Mouse (Mus musculus): ENCODE data around the gene Ugt1a6b. TPM values are rescaled to one million over a fixed set of nuclear protein-coding genes. Genes with fewer than 3 reads are reported as not detected.
"Not testable (repeated sequence)": the region's sequence is repeated elsewhere in the genome, so short reads cannot be mapped to it uniquely, and the experiment has no call there.

Gene Ugt1a6b
- polyA plus RNA-seq, 1 experiment from 2014 or later: not detected

DNA sequence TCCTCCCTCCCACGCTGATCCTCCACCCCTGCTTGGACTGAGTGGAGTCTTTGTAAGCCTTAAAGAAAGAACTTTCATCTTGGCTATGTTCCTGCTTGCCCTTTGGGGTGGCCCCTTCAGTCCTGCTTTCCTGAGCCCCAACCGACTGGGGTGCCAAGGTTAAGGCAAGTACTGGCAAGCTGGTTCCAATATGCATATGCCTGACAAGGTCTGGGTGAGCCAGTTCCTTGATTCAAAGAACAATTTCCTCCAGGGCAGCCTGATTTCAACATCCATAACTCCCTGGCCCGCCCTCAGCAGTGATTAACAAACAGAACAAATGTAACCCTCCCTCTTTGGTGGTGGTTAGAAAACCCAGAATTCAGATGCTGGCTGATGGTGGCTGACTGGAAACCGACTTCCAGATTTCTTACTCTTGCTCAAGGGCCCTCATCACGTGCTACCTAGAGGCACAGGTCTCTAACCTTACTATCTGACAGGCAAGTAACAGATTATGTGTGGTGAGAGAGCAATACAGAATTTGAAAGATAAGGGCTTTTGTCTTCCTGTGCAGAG, 31.5 kb downstream of the Ugt1a6b start, which contains the start of gene Ugt1a6a:
TSS of gene Ugt1a6a (plus strand) at position 353 of the 555 bp plus-strand sequence.
- H3K27me3 ChIP-seq (ENCODE audit: control insufficient read depth, insufficient read depth, low read length); ATAC-seq (ENCODE audit: low FRiP score, low TSS enrichment); H3K9me3 ChIP-seq (ENCODE audit: control insufficient read depth, low read length); H3K4me2 ChIP-seq (replicated peaks; ENCODE audit: low read depth, low read length); H3K4me1 ChIP-seq (ENCODE audit: control insufficient read depth, insufficient read depth, low read length); H3K36me3 ChIP-seq (ENCODE audit: control insufficient read depth, insufficient read depth, low read length); H3K4me3 ChIP-seq (ENCODE audit: low read length); H3K9ac ChIP-seq (ENCODE audit: low read depth, low read length): not testable (repeated sequence)
- WGBS: 41% methylated on average over 4 of the region's 5 CpGs
- H3K27ac ChIP-seq (ENCODE audit: low read depth, low read length): 0 out of 2 replicates have a peak within 1 kb of the TSS, but pooled peaks have one; percentile 42

DNA sequence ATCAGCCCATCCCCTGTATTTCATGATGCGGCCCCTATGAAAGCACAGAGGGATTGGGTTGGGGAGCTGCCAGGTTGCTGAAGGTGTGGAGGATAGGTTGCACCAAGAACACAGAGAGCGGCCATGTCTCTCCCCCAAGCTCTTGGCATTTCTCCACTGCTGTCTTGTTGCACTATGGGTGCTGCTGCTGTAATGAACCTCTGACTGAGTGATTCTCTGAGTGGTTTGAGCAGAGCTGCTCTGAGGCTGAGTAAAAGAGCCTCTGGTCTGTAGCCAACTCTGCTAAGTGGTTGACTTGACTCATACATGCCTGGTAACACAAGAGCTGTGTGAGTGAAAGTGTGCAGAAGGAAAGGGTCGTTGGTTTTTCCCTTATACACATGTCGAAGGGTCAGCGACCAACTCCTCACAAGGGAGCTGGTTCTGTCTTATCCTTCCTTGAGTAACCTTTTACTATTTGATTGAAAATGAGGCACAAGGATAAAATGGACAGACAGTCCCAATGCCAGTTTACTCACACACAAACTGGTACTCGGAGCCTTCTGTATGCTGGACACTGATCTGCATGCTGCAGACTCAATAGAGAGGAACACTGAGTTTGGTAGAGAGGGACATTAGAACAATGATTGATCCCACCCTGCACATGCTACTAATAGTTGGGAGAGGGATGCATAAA, 32.3 kb downstream of the Ugt1a6b start:
- not testable (repeated sequence) for H3K9me3 ChIP-seq (ENCODE audit: control insufficient read depth, low read length); H3K4me1 ChIP-seq (ENCODE audit: control insufficient read depth, insufficient read depth, low read length); ATAC-seq (ENCODE audit: low FRiP score, low TSS enrichment); H3K27me3 ChIP-seq (ENCODE audit: control insufficient read depth, insufficient read depth, low read length); H3K36me3 ChIP-seq (ENCODE audit: control insufficient read depth, insufficient read depth, low read length); H3K4me2 ChIP-seq (replicated peaks; ENCODE audit: low read depth, low read length); H3K4me3 ChIP-seq (ENCODE audit: low read length); H3K9ac ChIP-seq (ENCODE audit: low read depth, low read length); H3K27ac ChIP-seq (ENCODE audit: low read depth, low read length)
- 85% methylated on average over 5 of the region's 6 CpGs for WGBS

DNA sequence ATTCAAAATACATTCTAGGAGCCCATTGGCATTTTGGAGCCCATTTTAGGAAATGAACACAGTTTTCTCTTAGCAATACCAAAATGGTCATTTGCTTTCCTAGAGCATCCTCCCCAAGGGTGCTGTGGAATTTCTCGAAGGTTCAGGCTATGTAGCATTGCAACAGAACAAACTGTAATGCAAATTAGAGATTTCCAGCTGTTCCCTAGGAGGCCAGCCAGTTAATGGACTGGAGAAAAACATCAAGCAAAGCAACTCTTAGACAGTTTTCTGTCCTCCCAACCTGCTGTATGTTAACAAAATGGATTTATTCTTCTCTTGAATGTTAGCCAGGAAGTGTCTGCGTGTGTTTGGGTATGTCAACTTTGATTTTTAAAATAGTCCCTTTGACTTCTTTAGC, 33.6 kb downstream of the Ugt1a6b start:
- ATAC-seq (ENCODE audit: low FRiP score, low TSS enrichment): no peak
- Histone ChIP-seq H3K4me3 (ENCODE audit: low read length) (no peak overlapping the region), H3K9me3 (ENCODE audit: control insufficient read depth, low read length) (no peaks in the 10 kb centered on the region), H3K4me2 (replicated peaks; ENCODE audit: low read depth, low read length) (no peak overlapping the region), H3K4me1 (ENCODE audit: control insufficient read depth, insufficient read depth, low read length) (peaks cover 8% of the 10 kb centered on the region; the same call in 1 of the 2 replicates), H3K9ac (ENCODE audit: low read depth, low read length) (no peak overlapping the region), H3K27me3 (ENCODE audit: control insufficient read depth, insufficient read depth, low read length) (no peaks in the 10 kb centered on the region), H3K36me3 (ENCODE audit: control insufficient read depth, insufficient read depth, low read length) (no peaks in the 10 kb centered on the region), H3K27ac (ENCODE audit: low read depth, low read length) (no peak overlapping the region)
- WGBS: 59% methylated on average over 2 of the region's 2 CpGs

- no peak for ATAC-seq (ENCODE audit: low FRiP score, low TSS enrichment)
- Histone ChIP-seq H3K4me3 (ENCODE audit: low read length) (no peak overlapping the region), H3K9ac (ENCODE audit: low read depth, low read length) (no peak overlapping the region), H3K27me3 (ENCODE audit: control insufficient read depth, insufficient read depth, low read length) (no peaks in the 10 kb centered on the region), H3K4me1 (ENCODE audit: control insufficient read depth, insufficient read depth, low read length) (peaks cover 8% of the 10 kb centered on the region; the same call in 1 of the 2 replicates), H3K4me2 (replicated peaks; ENCODE audit: low read depth, low read length) (no peak overlapping the region), H3K9me3 (ENCODE audit: control insufficient read depth, low read length) (no peaks in the 10 kb centered on the region), H3K27ac (ENCODE audit: low read depth, low read length) (no peak overlapping the region), H3K36me3 (ENCODE audit: control insufficient read depth, insufficient read depth, low read length) (no peaks in the 10 kb centered on the region)
- 81% methylated on average over 3 of the region's 3 CpGs for WGBS
These were observed 34.2 kb downstream of the Ugt1a6b start for GRCm38 (mm10) chr1:88137264-88137663.

- Histone ChIP-seq H3K9me3 (ENCODE audit: control insufficient read depth, low read length) (no peaks in the 10 kb centered on the region), H3K27me3 (ENCODE audit: control insufficient read depth, insufficient read depth, low read length) (no peaks in the 10 kb centered on the region), H3K4me1 (ENCODE audit: control insufficient read depth, insufficient read depth, low read length) (peaks cover 8% of the 10 kb centered on the region; the same call in 1 of the 2 replicates), H3K4me2 (replicated peaks; ENCODE audit: low read depth, low read length) (no peak overlapping the region), H3K4me3 (ENCODE audit: low read length) (no peak overlapping the region), H3K36me3 (ENCODE audit: control insufficient read depth, insufficient read depth, low read length) (no peaks in the 10 kb centered on the region), H3K9ac (ENCODE audit: low read depth, low read length) (no peak overlapping the region), H3K27ac (ENCODE audit: low read depth, low read length) (no peak overlapping the region)
- ATAC-seq (ENCODE audit: low FRiP score, low TSS enrichment): no peak
- WGBS: 83% methylated on average over 1 of the region's 1 CpGs
These were observed 35.1 kb downstream of the Ugt1a6b start for GRCm38 (mm10) chr1:88138145-88138544.

DNA sequence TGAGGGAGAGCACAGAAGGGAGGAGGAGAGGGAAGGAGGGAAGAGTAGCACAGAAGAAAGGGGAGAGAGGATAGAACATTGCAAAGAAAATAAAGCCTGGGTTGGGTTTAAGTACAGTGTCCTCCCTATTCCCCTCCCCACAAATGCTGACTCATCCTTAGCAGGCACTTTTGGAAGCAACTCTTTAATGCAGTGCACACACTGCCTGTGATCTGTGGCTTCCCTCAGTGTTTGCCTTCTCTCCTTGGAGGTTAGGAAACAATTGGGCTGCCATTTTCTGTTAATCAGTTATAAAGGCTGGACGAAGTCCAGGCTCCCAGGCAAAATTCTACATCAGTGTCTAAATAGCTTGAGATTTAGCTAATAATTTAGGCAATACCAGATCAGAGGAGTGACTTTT, 37.4 kb downstream of the Ugt1a6b start:
- H3K9me3 ChIP-seq (ENCODE audit: control insufficient read depth, low read length); H3K36me3 ChIP-seq (ENCODE audit: control insufficient read depth, insufficient read depth, low read length); H3K4me2 ChIP-seq (replicated peaks; ENCODE audit: low read depth, low read length); H3K27ac ChIP-seq (ENCODE audit: low read depth, low read length); H3K4me3 ChIP-seq (ENCODE audit: low read length); H3K9ac ChIP-seq (ENCODE audit: low read depth, low read length); H3K27me3 ChIP-seq (ENCODE audit: control insufficient read depth, insufficient read depth, low read length); H3K4me1 ChIP-seq (ENCODE audit: control insufficient read depth, insufficient read depth, low read length): not testable (repeated sequence)
- ATAC-seq (ENCODE audit: low FRiP score, low TSS enrichment): peak; percentile 60
- WGBS: 33% methylated on average over 1 of the region's 1 CpGs

- peak; percentile 60; the same call in 1 of the 2 replicates for ATAC-seq (ENCODE audit: low FRiP score, low TSS enrichment)
These were observed 41.1 kb downstream of the Ugt1a6b start for GRCm38 (mm10) chr1:88143966-88144675.

GRCm38 (mm10) chr1:88145278-88145677, 42.2 kb downstream of the Ugt1a6b start:
- not testable (repeated sequence) for H3K36me3 ChIP-seq (ENCODE audit: control insufficient read depth, insufficient read depth, low read length); H3K27ac ChIP-seq (ENCODE audit: low read depth, low read length); H3K4me3 ChIP-seq (ENCODE audit: low read length); H3K4me2 ChIP-seq (replicated peaks; ENCODE audit: low read depth, low read length); H3K9me3 ChIP-seq (ENCODE audit: control insufficient read depth, low read length); H3K4me1 ChIP-seq (ENCODE audit: control insufficient read depth, insufficient read depth, low read length); H3K27me3 ChIP-seq (ENCODE audit: control insufficient read depth, insufficient read depth, low read length); H3K9ac ChIP-seq (ENCODE audit: low read depth, low read length); ATAC-seq (ENCODE audit: low FRiP score, low TSS enrichment)
- WGBS: 68% methylated on average over 2 of the region's 2 CpGs

More at GRCm38 (mm10) chr1:88143966-88144675, 41.1 kb downstream of the Ugt1a6b start:
- 4% methylated on average over 5 of the region's 5 CpGs for WGBS
- H3K4me3 ChIP-seq (ENCODE audit: low read length); H3K4me1 ChIP-seq (ENCODE audit: control insufficient read depth, insufficient read depth, low read length); H3K27ac ChIP-seq (ENCODE audit: low read depth, low read length); H3K9ac ChIP-seq (ENCODE audit: low read depth, low read length); H3K4me2 ChIP-seq (replicated peaks; ENCODE audit: low read depth, low read length); H3K9me3 ChIP-seq (ENCODE audit: control insufficient read depth, low read length); H3K36me3 ChIP-seq (ENCODE audit: control insufficient read depth, insufficient read depth, low read length); H3K27me3 ChIP-seq (ENCODE audit: control insufficient read depth, insufficient read depth, low read length): not testable (repeated sequence)

GRCm38 (mm10) chr1:88150133-88150532, 47.1 kb downstream of the Ugt1a6b start:
- not testable (repeated sequence) for H3K9me3 ChIP-seq (ENCODE audit: control insufficient read depth, low read length)
- WGBS: 90% methylated on average over 2 of the region's 2 CpGs
- ATAC-seq (ENCODE audit: low FRiP score, low TSS enrichment): peak; percentile 49; the same call in 1 of the 2 replicates

More at GRCm38 (mm10) chr1:88150133-88150532, 47.1 kb downstream of the Ugt1a6b start:
- H3K4me2 ChIP-seq (replicated peaks; ENCODE audit: low read depth, low read length); H3K4me1 ChIP-seq (ENCODE audit: control insufficient read depth, insufficient read depth, low read length); H3K4me3 ChIP-seq (ENCODE audit: low read length); H3K9ac ChIP-seq (ENCODE audit: low read depth, low read length); H3K27me3 ChIP-seq (ENCODE audit: control insufficient read depth, insufficient read depth, low read length); H3K27ac ChIP-seq (ENCODE audit: low read depth, low read length); H3K36me3 ChIP-seq (ENCODE audit: control insufficient read depth, insufficient read depth, low read length): not testable (repeated sequence)
